Mouse (Mus musculus) R1 (cell line): ENCODE measurements around the gene Cdr2l.
"Not testable (repeated sequence)": the region's sequence is repeated elsewhere in the genome, so short reads cannot be mapped to it uniquely, and the experiment has no call there.

Experiments used
- DNase-seq: peaks from one replicate; pipeline ENCODE4 v3.0.0-alpha.2; 2018; ENCODE audit warnings: low read depth, low spot score

Gene Cdr2l

DNA sequence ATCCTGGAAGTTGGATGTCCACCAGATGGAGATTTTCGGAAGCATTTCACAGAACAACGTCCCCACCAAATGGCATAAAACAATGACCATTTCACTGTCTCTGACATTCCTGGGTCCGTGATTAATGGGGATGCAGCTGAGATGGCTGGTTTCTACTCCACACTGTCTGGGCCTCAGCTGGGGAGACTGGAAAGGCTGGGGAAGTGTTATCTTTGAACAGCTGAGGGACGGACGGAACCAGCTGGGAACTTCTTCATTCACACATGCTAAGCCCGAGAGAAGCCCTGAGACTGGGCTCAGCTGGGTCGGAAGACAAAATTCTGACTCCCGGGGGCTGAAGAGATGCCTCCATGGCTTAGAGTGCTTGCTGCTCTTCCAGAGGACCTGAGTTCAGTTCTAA lies 10.4 kb upstream of the Cdr2l start:
- no peak for DNase-seq

DNA sequence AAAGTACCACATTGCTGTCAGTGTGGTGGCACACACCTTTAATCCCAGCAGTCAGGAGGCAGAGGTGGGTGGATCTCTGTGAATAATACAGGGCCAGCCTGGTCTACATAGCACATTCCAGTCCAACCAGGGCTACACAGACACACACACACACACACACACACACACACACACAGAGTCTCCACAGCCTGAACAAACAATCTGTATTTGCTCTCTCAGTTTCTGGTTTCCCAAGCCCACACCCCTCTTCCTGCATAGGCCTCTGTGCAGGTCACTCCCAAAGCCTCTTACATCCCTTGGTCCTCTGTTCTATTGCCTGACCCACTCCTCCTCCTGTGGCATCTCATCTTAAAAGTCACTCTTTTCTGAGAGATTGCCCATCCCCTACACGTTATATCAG lies 9.7 kb upstream of the Cdr2l start:
- no peak for DNase-seq

DNA sequence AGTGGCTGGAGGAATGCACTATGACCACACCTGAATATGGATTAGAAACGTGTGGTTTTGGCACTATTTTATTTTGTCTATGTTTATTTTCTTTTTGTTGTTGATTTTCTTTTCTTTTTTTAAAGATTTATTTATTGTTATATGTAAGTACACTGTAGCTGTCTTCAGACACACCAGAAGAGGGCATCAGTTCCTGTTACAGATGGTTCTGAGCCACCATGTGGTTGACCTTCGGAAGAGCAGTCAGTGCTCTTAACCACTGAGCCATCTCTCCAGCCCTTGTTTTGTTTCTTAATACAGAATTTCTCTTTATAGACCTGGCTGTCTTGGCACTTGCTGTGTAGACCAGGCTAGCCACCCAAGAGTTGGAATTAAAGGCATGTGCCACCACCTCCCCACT lies 9.0 kb upstream of the Cdr2l start:
- DNase-seq, result no peak

DNA sequence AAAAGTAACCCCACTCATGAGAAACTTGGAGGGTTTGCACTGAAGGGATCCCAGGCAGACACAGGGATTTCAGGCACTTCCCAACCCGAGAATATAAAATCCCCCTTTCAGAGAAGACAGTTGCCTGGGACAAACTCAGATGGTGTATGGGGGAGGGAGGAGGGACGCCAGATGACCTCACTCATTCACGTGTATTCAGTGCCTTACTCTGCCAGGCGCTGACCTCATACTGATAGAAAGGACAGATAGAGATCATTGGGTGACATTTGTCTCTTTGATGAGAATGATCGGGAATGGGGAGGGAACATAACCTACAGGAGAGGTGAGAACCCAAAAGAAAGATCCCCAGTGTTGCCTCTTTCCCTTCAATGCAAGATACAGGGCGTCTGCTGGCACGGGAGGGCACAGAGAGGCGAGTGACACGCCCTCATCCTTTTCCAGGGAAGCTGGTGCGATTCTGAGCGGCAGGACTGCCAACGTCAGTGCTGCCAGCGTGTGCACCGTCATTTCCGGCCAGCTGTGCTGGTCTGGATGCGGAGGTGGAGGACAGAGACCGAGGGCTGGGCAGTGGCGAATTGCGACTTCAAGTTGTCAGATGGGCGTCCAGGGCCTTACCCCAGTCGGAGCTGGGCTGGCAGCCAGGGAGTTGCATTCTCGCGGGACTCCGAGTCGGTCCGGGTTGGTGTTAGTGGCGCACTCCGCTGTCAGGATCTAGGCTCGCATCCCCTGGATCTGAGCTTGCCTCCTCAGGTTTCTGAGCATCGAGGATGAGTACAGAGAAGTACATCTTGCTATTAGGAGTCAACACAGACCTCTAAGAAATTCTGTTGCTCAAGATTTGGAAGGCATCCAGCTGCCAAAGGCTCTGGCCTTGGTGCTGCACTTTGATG lies 7.7 kb upstream of the Cdr2l start:
- peak; percentile 18 for DNase-seq

DNA sequence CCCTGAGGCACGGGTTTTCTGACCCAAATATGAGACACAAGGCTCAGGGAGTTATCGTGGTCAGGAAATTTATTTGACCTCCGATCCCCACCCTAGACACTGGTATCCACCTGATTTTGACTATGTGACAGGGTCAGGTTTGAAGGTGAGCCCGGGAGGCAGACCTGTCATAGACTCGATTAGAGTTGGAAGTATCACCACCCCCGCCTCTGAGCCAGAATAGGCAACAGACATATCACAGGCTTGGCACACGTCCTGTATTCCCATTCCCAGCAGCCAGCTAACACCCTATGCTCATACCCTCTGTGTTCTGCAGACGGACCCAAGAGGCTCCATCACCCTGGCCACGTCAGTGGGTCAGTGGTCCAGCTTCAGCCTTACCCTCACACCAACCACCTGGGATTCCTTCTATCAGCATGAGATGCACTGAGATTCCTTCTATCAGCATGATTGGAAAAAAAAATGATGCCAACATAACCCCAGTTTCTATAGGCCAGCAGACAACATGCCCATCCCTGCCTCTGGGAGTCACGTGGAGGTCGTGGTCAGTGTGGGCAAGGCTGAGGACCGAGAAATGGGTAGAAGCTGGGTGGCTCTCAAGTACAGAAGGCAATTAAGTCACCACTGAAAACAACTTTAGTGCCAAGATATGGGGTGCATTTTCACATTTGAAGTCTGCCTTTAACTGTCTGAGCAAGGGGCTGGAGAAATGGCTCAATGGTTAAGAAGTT lies 6.9 kb upstream of the Cdr2l start:
- no peak for DNase-seq

DNA sequence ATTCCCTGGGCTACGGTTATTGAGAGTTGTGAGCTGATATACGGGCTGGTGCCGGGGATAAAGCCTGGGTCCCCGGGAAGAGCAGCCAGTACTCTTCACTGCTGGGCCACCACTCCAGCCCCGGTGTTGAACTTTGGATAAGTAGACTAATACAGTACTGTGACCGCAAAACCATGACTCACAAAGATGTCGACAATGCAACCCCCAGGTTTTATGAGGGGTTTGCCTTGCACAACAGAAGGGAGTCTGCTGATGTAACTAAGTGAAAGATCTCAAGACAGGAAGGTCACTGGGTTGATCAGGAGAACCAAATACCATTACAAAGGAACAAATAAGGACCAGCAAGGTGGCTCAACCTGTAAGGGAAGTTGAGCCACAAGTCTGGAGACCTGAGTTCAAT lies 5.0 kb upstream of the Cdr2l start:
- DNase-seq, result no peak

DNA sequence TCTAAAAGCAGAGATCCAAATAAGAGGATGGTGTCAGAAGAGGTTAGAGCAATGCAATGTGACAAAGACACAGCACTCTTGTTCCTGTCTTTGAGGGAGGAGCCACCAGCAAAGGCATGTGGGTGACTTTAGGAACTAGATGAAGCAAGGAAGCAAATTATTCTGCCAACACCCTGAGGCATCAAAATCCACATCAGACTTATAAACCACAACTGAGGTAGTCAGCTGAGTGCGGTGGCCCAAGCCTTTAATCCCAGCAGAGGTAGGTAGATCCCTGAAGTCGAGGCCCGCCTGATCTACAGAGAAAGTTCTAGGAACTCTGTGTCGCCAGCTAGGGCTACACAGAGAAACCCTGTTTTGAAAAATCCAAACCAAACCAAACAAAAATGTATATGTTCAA lies 4.5 kb upstream of the Cdr2l start:
- DNase-seq, result no peak

DNA sequence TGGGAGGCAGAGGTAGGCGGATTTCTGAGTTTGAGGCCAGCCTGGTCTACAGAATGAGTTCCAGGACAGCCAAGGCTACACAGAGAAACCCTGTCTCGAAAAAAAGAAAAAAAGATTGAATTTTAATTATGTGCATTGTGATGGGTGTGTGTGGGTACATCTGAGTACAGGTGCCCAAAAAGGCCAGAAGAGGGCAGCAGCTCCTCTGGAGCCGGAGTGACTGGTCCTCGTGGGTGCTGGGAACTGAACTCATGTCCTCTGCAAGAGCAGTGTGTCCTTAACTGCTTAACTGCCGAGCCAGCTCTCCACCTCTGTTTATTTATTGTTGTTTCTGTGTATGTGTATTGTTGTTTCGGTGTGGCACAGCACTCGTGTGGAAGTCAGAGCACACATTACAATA lies 3.9 kb upstream of the Cdr2l start:
- DNase-seq, result peak; percentile 64

DNA sequence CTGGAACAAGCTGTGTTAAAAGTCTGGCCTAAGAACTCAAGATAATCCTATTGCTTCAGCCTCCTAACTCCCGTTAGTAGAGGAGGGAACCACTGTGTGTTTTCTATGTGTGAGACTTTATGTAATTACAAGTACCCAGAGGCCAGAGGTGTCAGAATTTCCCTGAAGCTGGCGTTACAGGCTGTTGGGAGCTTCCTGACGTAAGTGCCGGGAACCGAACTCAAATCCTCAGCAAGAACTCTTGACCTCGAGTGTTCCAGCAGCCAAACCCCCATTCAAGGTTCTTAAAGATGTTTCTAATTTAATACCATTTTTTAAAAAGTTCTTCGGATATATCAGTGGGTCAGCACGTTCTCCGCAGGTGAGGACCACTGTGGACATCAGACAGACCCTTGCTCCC lies 440 bp upstream of the Cdr2l start:
- peak; percentile 28 for DNase-seq

DNA sequence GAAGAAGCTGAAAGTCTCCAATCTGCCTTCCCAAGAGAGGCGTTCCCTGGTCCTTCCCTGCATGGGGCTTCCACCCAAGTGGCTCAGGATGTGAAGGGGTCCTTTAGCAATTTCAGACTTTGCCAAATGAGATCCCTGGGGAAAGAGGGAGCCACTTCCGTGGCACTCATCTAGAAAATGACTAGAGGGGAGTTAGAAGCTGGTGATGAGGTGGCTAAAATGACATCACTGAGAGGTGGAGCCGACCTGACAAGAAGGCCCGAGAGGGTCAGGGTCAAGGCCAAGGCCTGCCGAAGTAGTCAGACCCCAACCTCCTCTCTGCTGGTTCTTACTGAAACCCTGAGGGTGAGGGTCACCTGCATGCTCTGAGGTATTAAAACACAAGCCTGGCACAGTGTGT lies 1.2 kb downstream of the Cdr2l start:
- DNase-seq, result no peak

DNA sequence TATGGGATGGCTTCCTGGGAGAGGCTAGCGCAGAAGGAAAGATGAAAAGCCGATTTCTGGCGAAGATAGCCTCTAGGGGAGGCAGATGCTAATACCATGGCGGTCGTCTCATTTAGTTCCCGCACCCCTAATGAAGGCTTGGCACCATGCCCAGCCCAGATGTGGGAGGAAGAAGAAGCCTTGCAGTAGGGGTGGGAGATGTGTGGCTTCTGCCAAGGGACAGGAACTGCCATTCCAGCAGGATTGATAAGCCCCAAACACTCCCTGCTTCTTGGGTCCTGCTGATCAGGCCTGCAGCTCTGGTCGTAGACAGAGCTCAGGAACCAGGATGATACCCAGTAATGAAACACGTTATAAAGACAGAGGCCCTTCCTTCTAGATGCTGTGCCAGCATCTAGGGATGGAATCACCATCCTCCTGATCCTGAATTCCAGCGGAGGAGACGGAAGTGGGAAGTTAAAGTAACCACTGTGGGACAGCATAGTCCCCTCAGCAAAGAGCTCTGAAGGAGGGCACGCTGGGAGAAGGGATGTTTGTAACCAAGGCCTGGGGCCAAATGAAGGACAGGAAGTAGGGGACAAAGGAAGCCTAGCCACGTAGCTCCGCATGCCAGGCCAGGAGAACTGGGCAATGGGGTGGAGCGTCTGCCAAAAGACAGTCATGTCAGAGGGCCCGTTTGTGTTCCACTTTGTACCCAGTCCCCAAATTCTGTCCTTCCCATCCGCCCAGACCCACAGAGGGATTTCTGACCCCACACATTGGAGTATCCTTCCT lies 2.2 kb downstream of the Cdr2l start:
- no peak for DNase-seq

DNA sequence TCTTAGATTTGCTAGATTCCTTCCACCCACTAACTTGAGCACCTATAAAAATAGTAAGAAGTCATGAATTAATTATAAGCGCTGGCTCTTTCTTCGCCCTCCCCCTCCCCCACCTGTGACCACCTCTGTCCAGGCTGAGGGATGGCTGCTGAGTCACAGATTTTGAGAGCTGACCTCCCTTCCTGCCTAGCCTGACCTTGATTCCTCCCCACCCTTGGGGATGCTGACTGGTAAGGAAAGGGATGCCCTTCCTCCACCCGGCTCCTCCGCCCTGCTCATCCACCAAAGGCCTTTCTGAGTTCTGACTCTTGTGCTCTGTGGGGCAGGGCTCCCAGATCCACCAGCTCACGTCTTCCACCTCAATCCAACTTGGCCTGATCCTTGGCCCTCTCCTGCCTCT lies 2.9 kb downstream of the Cdr2l start:
- no peak for DNase-seq

DNA sequence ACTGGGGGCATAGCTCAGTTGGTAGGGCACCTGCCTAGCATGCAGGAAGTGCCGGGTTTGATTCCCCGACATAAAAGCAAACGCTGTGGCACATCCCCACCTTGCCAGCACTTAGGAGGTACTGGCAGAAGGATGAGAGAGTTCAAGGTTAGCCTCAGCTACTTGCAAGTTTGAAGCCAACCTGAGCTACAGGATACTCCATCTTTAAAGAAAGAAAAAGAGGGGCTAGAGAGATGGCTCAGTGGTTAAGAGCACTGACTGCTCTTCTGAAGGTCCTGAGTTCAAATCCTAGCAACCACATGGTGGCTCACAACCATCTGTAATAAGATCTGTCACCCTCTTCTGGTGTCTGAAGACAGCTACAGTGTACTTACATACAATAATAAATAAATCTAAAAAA lies 5.1 kb downstream of the Cdr2l start:
- not testable (repeated sequence) for DNase-seq

DNA sequence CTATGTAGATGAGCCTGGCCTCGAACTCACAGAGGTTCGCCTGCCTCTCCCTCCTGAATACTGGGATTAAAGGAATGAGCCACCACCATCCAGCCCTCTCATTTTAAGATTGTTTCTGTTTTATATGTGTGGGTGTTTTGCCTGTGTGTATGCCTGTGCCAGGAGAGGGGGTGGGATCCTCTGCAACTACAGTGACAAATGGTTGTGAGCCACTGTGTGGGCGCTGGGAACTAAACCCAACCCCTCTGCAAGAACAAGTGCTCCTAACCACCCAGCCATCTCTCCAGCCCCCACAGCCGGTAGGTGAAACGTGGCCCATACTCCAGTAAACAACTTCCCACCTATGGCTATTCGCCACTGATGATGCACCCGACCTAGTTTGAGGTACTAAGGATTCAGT lies 9.6 kb downstream of the Cdr2l start:
- no peak for DNase-seq

DNA sequence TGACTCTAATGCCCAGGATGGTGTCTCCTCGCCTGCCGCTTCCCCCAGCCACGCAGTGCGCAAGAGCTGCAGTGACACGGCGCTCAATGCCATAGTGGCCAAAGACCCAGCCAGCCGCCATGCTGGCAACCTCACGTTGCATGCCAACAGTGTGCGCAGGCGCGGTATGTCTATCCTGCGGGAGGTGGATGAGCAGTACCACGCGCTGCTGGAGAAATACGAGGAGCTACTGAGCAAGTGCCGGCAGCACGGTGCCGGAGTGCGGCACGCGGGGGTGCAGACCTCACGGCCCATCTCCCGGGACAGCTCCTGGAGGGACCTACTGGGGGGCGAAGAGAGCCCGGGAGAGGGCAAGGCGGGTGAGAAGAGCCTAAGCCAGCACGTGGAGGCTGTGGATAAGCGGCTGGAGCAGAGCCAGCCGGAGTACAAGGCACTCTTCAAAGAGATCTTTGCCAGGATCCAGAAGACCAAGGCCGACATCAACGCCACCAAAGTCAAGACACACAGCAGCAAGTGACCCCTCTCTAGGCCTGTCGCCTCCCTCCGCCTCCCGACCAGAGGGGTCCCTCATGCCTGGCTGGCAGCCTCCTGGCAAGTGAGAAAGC lies 12.1 kb downstream of the Cdr2l start:
- peak; percentile 88 for DNase-seq

DNA sequence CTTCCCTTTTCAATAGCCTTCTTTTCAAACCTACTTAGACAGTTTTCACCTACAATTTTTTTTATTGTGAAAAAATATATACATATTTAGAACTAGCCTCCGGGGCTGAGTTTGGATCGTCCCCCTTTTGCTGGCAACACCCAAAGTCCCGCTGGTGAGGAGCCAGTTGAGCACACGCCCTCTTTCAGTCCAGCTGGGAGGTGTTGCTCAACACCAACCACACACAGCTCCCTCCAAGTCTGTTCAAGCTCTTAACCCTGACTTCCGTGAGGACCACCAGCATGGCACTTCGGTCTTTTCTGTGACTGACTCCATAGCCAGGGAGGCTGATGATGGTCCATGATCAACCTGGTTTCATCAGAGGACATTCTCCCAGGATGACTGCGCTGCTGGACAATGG lies 16.4 kb downstream of the Cdr2l start:
- DNase-seq, result no peak

DNA sequence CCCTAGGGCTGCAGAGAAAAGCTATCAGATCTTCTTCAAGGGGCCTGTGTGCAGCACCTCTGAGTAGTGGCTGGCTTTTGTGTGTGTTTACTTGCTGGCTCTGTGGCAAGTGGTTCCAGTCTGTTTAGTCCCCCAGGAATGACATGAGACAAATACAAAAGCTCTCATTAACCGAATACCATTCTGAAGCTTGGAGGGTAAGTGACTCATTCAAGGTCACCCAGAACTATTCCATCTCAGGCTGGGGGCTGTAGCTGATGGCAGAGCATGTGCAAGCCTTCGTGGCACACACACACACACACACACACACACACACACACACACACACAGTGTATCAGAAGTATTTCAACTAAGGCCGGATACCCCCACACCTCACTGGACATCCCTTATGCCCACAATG lies 18.4 kb downstream of the Cdr2l start:
- DNase-seq, result no peak

DNA sequence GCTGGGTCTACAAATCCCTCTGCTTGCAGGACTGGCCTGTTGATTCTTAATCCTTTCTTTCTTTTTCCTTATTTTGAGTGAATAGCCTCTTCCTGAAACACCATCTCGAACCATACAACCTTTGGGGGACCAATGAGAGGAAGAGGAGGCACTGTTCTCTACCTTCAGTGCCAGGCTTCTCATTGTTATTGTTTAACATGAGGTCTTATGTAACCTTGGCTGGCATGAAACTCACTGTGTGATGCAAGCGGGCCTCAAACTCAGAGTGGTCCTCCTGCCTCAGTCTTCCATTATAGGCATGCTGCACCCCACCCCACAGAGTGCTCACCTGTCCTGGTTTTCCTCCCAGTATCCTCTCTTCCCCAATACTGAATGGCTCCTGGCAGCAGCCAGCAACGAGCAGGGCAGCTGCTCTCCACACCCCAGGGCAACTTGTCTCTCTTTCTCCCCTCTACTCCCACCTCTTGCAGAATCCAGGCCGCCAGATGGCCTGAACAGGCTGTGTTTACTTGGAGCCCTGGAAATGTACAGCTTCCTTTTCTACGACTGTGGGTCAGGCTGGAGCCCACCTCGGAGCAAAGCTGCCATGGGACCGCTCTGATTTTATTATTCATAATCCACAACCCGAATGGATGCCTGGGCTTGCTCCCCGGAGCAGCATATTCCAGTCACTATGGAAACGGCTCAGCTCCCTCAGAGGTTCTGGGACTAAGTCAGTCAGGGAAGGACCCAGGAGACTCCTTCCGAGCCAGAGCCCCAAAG lies 19.1 kb downstream of the Cdr2l start:
- no peak for DNase-seq

DNA sequence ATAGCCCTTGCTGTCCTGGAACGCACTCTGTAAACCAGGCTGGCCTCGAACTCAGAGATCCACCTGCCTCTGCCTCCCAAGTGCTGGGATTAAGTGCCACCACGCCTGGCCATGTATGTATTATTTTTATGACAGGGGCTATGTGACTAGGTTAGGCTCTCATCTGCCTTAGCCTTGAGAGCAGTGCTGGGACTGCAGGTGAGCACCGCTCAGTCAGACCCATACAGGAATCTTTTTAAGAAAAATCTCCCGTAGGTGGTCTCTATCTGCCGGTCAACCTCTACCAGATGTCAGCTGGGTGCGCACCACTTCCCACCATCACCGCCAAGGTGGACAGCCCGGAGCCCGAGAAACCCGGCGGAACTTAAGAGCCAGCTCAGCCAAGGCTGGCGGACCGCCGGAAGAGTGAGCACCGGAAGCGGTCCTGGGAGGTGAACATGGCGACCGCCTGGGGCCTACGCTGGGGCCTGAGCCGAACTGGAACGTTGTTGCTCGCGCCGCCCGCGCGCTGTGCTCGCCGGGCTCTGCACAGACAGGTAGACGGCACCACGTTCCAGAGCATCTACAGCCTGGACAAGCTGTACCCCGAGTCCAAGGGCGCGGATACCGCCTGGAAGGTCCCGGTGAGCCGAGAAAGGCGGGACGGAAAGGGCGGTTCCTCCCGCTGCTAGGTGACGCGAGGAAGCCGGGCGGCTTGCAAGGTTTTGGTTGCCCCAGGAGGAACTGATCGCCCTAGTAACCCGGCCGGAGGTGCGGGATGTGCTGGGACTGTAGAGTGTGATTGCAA lies 21.8 kb downstream of the Cdr2l start, which contains the start of gene Mrpl58:
Mrpl58 (plus strand) TSS at position 415 of the 787 bp plus-strand sequence.
- peak; percentile 90 for DNase-seq

DNA sequence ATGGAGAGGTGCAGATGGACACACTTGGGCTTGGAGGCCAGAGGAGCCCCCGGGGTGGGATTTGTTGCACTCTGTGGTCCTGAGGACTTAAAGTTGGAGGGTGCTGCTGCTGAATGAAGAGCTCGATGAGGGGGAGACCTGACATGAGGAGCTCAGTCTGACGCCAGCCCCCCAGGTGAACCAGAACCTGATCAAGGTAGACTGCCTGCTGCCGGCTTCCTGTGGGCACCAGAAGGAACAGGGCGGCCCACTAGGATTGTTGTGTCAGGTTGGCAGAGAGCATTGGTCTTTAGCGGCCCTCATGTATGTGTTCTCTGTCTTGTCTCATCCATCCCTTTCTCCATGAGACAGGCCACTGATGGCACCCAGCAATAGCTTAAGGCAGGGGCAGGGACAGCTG lies 24.0 kb downstream of the Cdr2l start:
- DNase-seq, result no peak
